Mouse (Mus musculus) midbrain, embryonic 16.5 days (tissue): Measurements from ENCODE around the gene Hmces. TPM values are rescaled to one million over a fixed set of nuclear protein-coding genes. Genes with fewer than 3 reads are reported as not detected.
"Not testable (repeated sequence)": the region's sequence is repeated elsewhere in the genome, so short reads cannot be mapped to it uniquely, and the experiment has no call there.

Source experiments
- ATAC-seq: fragments of 200-750 bp; cut with Nextera tagmentation; 2 replicates; pipeline ENCODE4 v1.8.0; 2017; ENCODE audit warnings: moderate TSS enrichment
- H3K27ac ChIP-seq: fragments of 300-500 bp; sonication (generic); 2 replicates; pipeline ENCODE4 v1.5.1; 2014; ENCODE audit warnings: mild to moderate bottlenecking, low read length, mixed read lengths
- H3K27me3 ChIP-seq: fragments of 300-500 bp; sonication (generic); 2 replicates; pipeline ENCODE4 v1.6.1; 2014; ENCODE audit warnings: low read depth, low read length, mixed read lengths; ENCODE audit not compliant: control insufficient read depth, insufficient read depth
- H3K36me3 ChIP-seq: fragments of 300-500 bp; sonication (generic); 2 replicates; pipeline ENCODE4 v1.6.1; 2014; ENCODE audit warnings: mild to moderate bottlenecking, low read length, moderate library complexity, mixed read lengths; ENCODE audit not compliant: control insufficient read depth, insufficient read depth
- H3K4me1 ChIP-seq: fragments of 300-500 bp; sonication (generic); 2 replicates; pipeline ENCODE4 v1.6.1; 2014; ENCODE audit warnings: mild to moderate bottlenecking, low read length, mixed read lengths; ENCODE audit not compliant: control insufficient read depth, insufficient read depth
- H3K4me2 ChIP-seq: fragments of 300-500 bp; sonication (generic); 2 replicates; pipeline ENCODE4 v1.6.1; 2014; ENCODE audit warnings: mild to moderate bottlenecking, low read length, mixed read lengths
- H3K4me3 ChIP-seq: fragments of 300-500 bp; sonication (generic); 2 replicates; pipeline ENCODE4 v1.5.1; 2014; ENCODE audit warnings: low read depth, mild to moderate bottlenecking, low read length, moderate library complexity, mixed read lengths
- H3K9ac ChIP-seq: fragments of 300-500 bp; sonication (generic); 2 replicates; pipeline ENCODE4 v1.6.1; 2014; ENCODE audit warnings: low read depth, low read length, mixed read lengths
- H3K9me3 ChIP-seq: fragments of 300-500 bp; sonication (generic); replicated peaks from 2 replicates; pipeline ENCODE4 v1.6.1; 2014; ENCODE audit warnings: mild to moderate bottlenecking, low read length, mixed read lengths; ENCODE audit not compliant: control insufficient read depth, poor library complexity, severe bottlenecking
- WGBS: fragments of 180-500 bp; shearing (Covaris S2); extraction: QIAGEN DNeasy Blood & Tissue Kit; methylation state at CpG from one replicate; pipeline ENCODE4 v1.1.7; 2014; 5-methylcytosine and 5-hydroxymethylcytosine counted together
- polyA plus RNA-seq: library from polyadenylated mRNA; unstranded; fragments of >200 nt; fragmentation: Nextera tagmentation; extraction: Ambion mirVana; gene quantifications from 2 replicates; pipeline ENCODE4 v1.2.1, GENCODE M21; 2015

The Hmces gene
- polyA plus RNA-seq, 1 experiment from 2014 or later, result 42.1 TPM

DNA sequence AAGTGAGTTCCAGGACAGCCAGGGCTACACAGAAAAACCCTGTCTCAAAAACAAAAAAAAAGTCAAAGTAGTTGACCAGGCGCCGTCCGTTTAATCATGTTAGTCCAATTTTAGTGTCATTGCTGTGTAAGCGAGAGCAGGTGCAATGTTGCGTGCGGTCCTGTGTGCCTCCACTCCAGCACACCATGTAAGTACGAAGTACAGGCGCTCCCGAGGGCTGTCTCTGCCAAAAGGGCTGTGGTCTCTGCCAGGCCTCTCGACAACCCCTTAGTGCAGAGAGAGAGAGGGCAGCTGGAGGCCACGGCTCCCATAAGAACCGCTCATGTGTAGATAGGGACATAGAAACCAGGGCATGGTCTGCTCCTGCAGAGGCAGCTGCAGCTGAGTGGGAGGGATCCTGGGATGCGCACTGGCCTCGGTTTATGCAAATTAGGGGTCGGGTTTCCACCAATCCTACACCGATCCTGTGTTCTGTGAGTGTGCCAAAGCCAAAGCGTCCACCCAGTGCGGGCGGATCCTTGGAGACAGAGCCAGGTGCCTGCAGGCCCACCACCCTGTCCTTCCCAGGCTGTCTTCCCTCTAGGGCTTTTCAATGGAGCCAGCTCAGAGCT, 23.5 kb downstream of the Hmces start:
- no peak for ATAC-seq

DNA sequence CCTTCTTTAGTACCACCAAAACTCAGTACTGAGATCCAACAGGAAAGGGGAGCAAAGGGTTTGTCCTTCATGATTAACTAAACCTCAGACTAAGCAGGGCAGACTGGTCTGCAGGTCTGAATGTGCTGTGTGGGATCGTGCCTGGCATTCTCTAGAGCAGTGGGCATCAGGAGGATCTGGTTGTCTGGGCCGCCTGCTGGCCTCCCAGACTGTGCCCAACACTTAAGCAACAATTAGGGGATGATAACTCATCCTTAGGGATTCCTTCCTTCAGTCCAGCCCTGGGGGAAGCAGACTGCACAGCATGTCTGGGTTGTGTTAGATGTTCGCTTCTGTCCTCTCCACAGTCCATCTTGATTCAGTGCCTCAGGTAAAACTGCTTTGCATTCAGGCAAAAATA, 25.2 kb downstream of the Hmces start:
- no peaks in the 10 kb centered on the region for H3K9me3 ChIP-seq
- ATAC-seq, result no peak
- no peaks in the 10 kb centered on the region for H3K4me1 ChIP-seq
- H3K27ac ChIP-seq, result no peak overlapping the region
- no peak overlapping the region for H3K4me3 ChIP-seq
- no peak overlapping the region for H3K4me2 ChIP-seq
- no peak overlapping the region for H3K9ac ChIP-seq
- 86% methylated on average over 3 of the region's 3 CpGs for WGBS
- H3K27me3 ChIP-seq, result no peaks in the 10 kb centered on the region
- peaks cover 15% of the 10 kb centered on the region; the same call in 1 of the 2 replicates for H3K36me3 ChIP-seq

More for the DNA sequence above, 23.5 kb downstream of the Hmces start:
- Histone ChIP-seq H3K4me1 (no peaks in the 10 kb centered on the region), H3K36me3 (peaks cover 15% of the 10 kb centered on the region; the same call in 1 of the 2 replicates), H3K27me3 (no peaks in the 10 kb centered on the region), H3K9ac (0 out of 2 replicates have a peak overlapping the region, but pooled peaks have one; percentile 5), H3K4me3 (no peak overlapping the region), H3K4me2 (no peak overlapping the region), H3K9me3 (no peaks in the 10 kb centered on the region), H3K27ac (no peak overlapping the region)
- WGBS, result 33% methylated on average over 19 of the region's 19 CpGs

DNA sequence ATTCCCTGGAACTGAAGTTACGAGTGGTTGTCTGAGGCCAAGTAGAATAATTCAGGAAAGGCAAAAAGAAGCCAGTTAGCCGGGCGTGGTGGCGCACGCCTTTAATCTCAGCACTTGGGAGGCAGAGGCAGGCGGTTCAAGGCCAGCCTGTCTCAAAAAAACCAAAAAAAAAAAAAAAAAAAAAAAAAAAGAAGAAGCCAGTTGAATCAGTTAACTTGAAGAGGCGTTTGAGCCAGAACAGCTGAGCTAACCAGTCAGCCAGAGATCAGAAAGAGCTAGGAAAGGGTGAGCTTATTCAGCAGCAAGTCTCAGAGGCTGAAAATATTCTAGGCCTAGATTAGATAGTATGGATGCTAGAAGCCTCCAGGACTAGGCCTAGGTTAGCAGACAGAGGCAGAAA, 28.4 kb downstream of the Hmces start:
- Histone ChIP-seq H3K4me2 (no peak overlapping the region), H3K4me3 (no peak overlapping the region), H3K9me3 (no peaks in the 10 kb centered on the region), H3K9ac (no peak overlapping the region), H3K36me3 (no peaks in the 10 kb centered on the region), H3K4me1 (no peaks in the 10 kb centered on the region), H3K27me3 (no peaks in the 10 kb centered on the region), H3K27ac (no peak overlapping the region)
- no peak for ATAC-seq
- WGBS, result 86% methylated on average over 7 of the region's 7 CpGs

DNA sequence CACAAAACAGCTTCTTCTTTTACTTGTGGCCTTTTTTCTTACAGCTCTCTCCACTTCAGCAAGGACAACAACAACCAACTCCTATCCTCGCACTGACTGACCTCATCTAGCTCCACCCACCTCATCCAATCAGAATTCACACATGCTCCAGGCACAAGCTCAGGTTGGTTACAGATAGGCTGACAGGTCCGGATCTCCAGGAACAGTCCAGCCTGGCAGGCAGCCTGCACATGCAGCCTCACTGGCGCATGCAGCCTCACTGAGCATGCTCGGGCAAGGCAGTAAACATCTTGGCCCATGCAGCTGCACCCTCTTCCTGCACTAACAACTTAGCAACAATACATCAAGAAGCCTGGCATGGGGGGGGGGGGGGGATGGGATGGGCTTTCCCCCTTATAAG, 48.7 kb downstream of the Hmces start:
- 68% methylated on average over 4 of the region's 4 CpGs for WGBS
- not testable (repeated sequence) for H3K4me3 ChIP-seq, ATAC-seq, H3K27ac ChIP-seq, H3K9me3 ChIP-seq, H3K9ac ChIP-seq, H3K4me1 ChIP-seq, H3K27me3 ChIP-seq, H3K4me2 ChIP-seq, H3K36me3 ChIP-seq

DNA sequence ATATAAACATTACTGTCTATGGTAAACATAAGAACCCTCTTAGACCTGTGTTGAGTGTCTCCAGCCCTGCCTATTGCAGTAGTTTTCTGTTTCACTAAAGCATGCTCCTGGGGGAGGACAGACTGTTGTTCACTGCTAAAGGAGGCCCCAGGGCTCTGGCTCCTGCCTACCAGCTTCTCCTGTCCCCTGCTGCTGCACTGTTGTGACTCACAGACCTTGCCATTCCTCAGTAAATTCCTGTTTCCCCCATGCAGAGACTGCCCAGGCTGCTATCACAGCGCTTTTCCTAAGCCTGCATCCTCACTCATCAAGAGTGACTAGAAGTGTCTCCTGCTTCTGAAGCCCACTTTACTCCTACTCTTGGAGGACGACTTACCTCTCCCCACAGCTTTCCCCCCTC, 56.3 kb downstream of the Hmces start:
- Histone ChIP-seq H3K27me3 (no peaks in the 10 kb centered on the region), H3K36me3 (no peaks in the 10 kb centered on the region), H3K4me1 (no peaks in the 10 kb centered on the region), H3K4me2 (no peak overlapping the region), H3K4me3 (no peak overlapping the region), H3K9me3 (no peaks in the 10 kb centered on the region), H3K9ac (no peak overlapping the region), H3K27ac (no peak overlapping the region)
- WGBS, result 20% methylated on average over 2 of the region's 2 CpGs
- no peak for ATAC-seq

DNA sequence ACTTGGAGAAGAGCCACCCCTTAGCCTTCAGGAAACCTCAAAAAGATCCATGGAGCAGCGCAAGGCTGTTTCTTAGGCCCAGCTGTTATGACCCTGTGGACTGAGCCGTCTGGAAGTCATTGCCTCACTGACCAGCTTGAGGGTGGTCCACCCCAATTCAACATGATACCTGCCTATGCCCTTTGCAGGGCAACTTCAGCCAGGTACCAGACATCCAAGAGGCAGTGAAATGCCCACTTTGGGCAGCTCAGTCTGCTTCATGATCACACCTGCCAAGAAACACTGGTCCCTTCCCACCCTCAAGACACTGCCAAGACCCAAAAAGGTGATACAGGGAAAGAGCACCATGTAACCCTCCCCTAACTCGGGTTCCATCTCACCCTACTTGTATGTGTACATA, 66.0 kb downstream of the Hmces start:
- no peaks in the 10 kb centered on the region for H3K36me3 ChIP-seq
- peak overlapping the region; percentile 97 for H3K4me3 ChIP-seq
- 0 out of 2 replicates have a peak, but pooled peaks have one; percentile 9 for ATAC-seq
- 62% methylated on average over 3 of the region's 3 CpGs for WGBS
- H3K9ac ChIP-seq, result no peak overlapping the region
- peak overlapping the region; percentile 93 for H3K27ac ChIP-seq
- no peaks in the 10 kb centered on the region for H3K27me3 ChIP-seq
- H3K9me3 ChIP-seq, result no peaks in the 10 kb centered on the region
- peak overlapping the region; percentile 71 for H3K4me2 ChIP-seq
- H3K4me1 ChIP-seq, result peaks cover 17% of the 10 kb centered on the region

DNA sequence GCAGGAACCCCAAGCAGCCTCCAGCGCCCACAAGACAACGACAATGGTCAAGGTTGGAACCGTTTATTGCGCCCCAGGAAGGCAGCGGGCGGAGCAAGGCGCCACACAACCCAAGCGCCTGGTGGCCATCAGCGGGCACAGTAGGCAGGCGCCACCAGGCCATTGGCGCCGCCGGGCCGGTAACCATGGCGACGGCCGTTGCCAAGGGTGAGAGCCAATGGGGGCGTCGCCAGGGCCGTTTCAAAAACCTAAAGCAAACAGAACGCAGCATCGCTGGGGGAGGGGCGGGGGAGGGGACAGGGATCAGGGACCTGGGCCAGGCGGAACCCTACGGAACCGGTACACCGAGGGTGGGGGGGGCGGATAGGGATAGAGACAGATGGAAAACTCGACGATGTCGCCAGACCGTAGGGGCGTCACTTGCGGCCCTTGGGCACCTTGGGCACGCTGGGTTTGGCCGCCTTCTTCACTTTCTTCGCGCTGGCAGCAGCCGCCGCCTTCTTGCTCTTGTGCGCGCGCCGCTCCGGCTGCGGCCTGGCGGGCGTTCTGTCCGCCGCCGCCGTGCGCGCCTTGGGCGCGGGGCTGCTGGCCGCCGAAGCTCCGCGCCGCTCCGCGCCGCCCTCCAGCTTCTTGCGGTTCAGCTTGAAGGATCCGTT, 66.8 kb downstream of the Hmces start:
- ATAC-seq, result peak; percentile 93

DNA sequence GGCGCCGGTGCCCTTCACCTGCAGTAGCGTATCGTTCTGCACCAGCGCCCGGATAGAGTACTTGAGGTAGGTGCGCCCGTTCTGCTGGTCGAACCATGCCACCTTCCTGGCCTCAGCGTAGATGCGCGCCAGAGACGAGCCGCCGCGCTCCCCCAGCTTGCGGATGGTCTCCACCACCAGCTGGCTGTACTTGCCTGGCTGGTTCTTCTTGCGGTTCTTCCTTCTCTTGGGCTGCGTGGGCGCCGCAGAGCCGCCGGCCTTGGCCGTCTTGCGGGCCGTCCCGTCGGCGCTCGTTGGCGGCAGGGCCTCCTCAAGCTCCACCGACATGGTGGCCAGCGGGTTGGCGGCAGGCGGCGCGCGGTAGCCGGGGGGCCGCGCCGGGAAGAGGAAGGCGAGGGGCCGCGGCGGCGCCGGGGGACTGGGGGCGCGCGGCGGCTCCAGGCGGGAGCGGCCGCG, 67.3 kb downstream of the Hmces start:
- WGBS, result under 1% methylated on average over 48 of the region's 56 CpGs
- no peaks in the 10 kb centered on the region for H3K9me3 ChIP-seq
- H3K4me2 ChIP-seq, result peak overlapping the region; percentile 71
- H3K4me3 ChIP-seq, result peak overlapping the region; percentile 97
- peaks cover 17% of the 10 kb centered on the region for H3K4me1 ChIP-seq
- peak; percentile 70 for ATAC-seq
- H3K36me3 ChIP-seq, result no peaks in the 10 kb centered on the region; the same call in 1 of the 2 replicates
- peak overlapping the region; percentile 93 for H3K9ac ChIP-seq
- peak overlapping the region; percentile 93 for H3K27ac ChIP-seq
- H3K27me3 ChIP-seq, result no peaks in the 10 kb centered on the region

More for the DNA sequence above, 66.8 kb downstream of the Hmces start:
- H3K36me3 ChIP-seq, result no peaks in the 10 kb centered on the region; the same call in 1 of the 2 replicates
- 0% methylated on average over 56 of the region's 66 CpGs for WGBS
- H3K9ac ChIP-seq, result peak overlapping the region; percentile 93
- H3K27me3 ChIP-seq, result no peaks in the 10 kb centered on the region
- peak overlapping the region; percentile 93 for H3K27ac ChIP-seq
- H3K4me3 ChIP-seq, result peak overlapping the region; percentile 97
- H3K4me1 ChIP-seq, result peaks cover 17% of the 10 kb centered on the region
- no peaks in the 10 kb centered on the region for H3K9me3 ChIP-seq
- H3K4me2 ChIP-seq, result peak overlapping the region; percentile 71
